ENCODE assay signal across 11 mouse cellular contexts in the genomic region with DNA sequence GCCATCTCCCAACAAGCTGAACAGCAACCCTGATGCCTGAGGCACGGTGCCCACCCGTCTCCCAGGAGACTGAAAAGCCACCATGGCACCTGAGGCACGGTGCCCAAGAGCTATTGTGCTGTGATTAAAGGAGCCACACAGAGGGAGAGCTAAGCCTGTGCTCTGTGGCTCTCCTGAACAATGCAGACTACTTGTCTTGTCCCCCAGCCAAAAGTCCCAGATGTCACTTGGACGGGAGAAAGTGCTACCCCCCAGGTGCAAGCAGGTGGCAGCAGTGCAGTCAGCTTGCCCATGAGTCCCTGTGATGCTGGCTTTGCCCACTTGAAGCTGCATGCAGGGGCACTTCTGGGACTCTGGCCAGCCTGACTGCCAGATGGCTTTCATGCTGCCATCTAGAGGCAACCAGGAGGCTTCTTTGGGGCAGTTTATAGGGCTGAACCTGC. TPM values are rescaled to one million over a fixed set of nuclear protein-coding genes. Genes with fewer than 3 reads are reported as not detected.
DNase-seq lines count a peak whose midpoint lies in the region; ATAC-seq lines count a peak whose summit lies in the region.
"Had no signal": no experiment of that assay in that cellular context is flagged by ENCODE, and none has a peak within 500 bp of the region (broad histone marks: within the 10 kb centered on the region; RNA-seq: fewer than 3 reads in every experiment).

No protein-coding gene starts in this region.

- intact Hi-C loops in left cerebral cortex, postnatal 4 days (cut with DNase I), result no loop called here
- intact Hi-C loops in heart, postnatal 14 days (cut with DNase I), result no loop called here

- DNase-seq in adrenal gland, postnatal 25 days, result peak; percentile 25
- DNase-seq in adrenal gland, adult 8-10 months, result no peak
- DNase-seq in ES-CJ7 (ENCODE audit: low read depth, low spot score), result peak; percentile 17
- peak; percentile 43 to 58 for DNase-seq in frontal cortex, postnatal 14 days (ENCODE audit: low spot score in 2 of 2)
- peak; percentile 98 for DNase-seq in left cerebral cortex, postnatal 4 days
- no peak for DNase-seq in kidney, postnatal 36 days
- no peak for DNase-seq in heart, postnatal 14 days

- ATAC-seq in activated CD4-positive, CD25-positive, alpha-beta regulatory T cell, adult 4 months, result no peak

RNA-seq across cellular contexts. Expression of a gene that starts 4.4 kb away (rescaled TPM):
- total RNA-seq in adrenal gland, postnatal 25 days (2021), result 0.73 and 1.4 TPM in 2 replicates
- 1 to 10 TPM in 3 of 4 experiments, under 1 TPM in 1; 0.77 to 1.6 (median 1.2) TPM for total RNA-seq in adrenal gland, adult 8-10 months (2022)
- total RNA-seq in left cerebral cortex, postnatal 4 days (2021), result 10 to 100 TPM; 45.0 to 47.4 TPM
- polyA plus RNA-seq in activated CD4-positive, CD25-positive, alpha-beta regulatory T cell, adult 4 months (2017; shearing (Covaris generic)), result not detected
- not detected for total RNA-seq in heart, postnatal 14 days (2021)
- polyA plus RNA-seq: C2C12 had no signal

RNA-seq across cellular contexts. Expression of a gene that starts 23.1 kb away (rescaled TPM):
- total RNA-seq in adrenal gland, postnatal 25 days (2021), result not detected in 2 replicates
- not detected for total RNA-seq in adrenal gland, adult 8-10 months (2022)
- not detected for total RNA-seq in left cerebral cortex, postnatal 4 days (2021)
- polyA plus RNA-seq in activated CD4-positive, CD25-positive, alpha-beta regulatory T cell, adult 4 months (2017; shearing (Covaris generic)), result under 1 TPM in 1 of 2 experiments, not detected in 1; 0.34 TPM
- total RNA-seq in heart, postnatal 14 days (2021), result not detected
- polyA plus RNA-seq: C2C12; embryonic facial prominence, embryonic 12.5 days; liver, embryonic 15.5 days had no signal

RNA-seq across cellular contexts. Expression of a gene that starts 48.4 kb away (rescaled TPM):
- total RNA-seq in adrenal gland, postnatal 25 days (2021), result not detected in 2 replicates
- not detected for total RNA-seq in adrenal gland, adult 8-10 months (2022)
- not detected for total RNA-seq in left cerebral cortex, postnatal 4 days (2021)
- not detected for polyA plus RNA-seq in activated CD4-positive, CD25-positive, alpha-beta regulatory T cell, adult 4 months (2017; shearing (Covaris generic))
- not detected for total RNA-seq in heart, postnatal 14 days (2021)
- polyA plus RNA-seq: C2C12; liver, embryonic 15.5 days had no signal

Comparison
In these comparisons a context has a peak if more than half of its experiments do, and no peak if none do; other contexts are left out.
1. DNase-seq: peak in adrenal gland, postnatal 25 days (single experiment), ES-CJ7 (single experiment), frontal cortex, postnatal 14 days (2 of 2) and left cerebral cortex, postnatal 4 days (single experiment); none in adrenal gland, adult 8-10 months (single experiment), kidney, postnatal 36 days (0 of 2) and heart, postnatal 14 days (0 of 2).
2. RNA of a gene that starts 4.4 kb away (total RNA-seq): 45.0 to 47.4 TPM in left cerebral cortex, postnatal 4 days; 0.77 to 1.6 TPM in adrenal gland, adult 8-10 months, 0.73 to 1.4 TPM in adrenal gland, postnatal 25 days and not detected in heart, postnatal 14 days; every median in the first group is over 10 times any median in the second.